Mouse (Mus musculus) neural tube, embryonic 14.5 days (tissue): Measurements from ENCODE around the gene Zfp282. TPM values are rescaled to one million over a fixed set of nuclear protein-coding genes. Genes with fewer than 3 reads are reported as not detected.

Experiments
- ATAC-seq: fragments of 200-750 bp; cut with Nextera tagmentation; 2 replicates; pipeline ENCODE4 v1.8.0; 2017; ENCODE audit warnings: low read depth, mild to moderate bottlenecking, moderate TSS enrichment, moderate library complexity
- H3K27ac ChIP-seq: fragments of 300-500 bp; sonication (generic); 2 replicates; pipeline ENCODE4 v1.5.1; 2014; ENCODE audit warnings: low read depth, mild to moderate bottlenecking, control low read depth, low read length, moderate library complexity, mixed read lengths
- H3K27me3 ChIP-seq: fragments of 300-500 bp; sonication (generic); 2 replicates; pipeline ENCODE4 v1.6.1; 2014; ENCODE audit warnings: low read length; ENCODE audit not compliant: control insufficient read depth, insufficient read depth
- H3K36me3 ChIP-seq: fragments of 300-500 bp; sonication (generic); 2 replicates; pipeline ENCODE4 v1.6.1; 2014; ENCODE audit warnings: low read length, mixed read lengths; ENCODE audit not compliant: control insufficient read depth, insufficient read depth
- H3K4me1 ChIP-seq: fragments of 300-500 bp; sonication (generic); 2 replicates; pipeline ENCODE4 v1.6.1; 2014; ENCODE audit warnings: low read length; ENCODE audit not compliant: control insufficient read depth, insufficient read depth
- H3K4me2 ChIP-seq: fragments of 300-500 bp; sonication (generic); 2 replicates; pipeline ENCODE4 v1.6.1; 2014; ENCODE audit warnings: mild to moderate bottlenecking, low read depth, low read length, control low read depth
- H3K4me3 ChIP-seq: fragments of 300-500 bp; sonication (generic); 2 replicates; pipeline ENCODE4 v1.5.1; 2014; ENCODE audit warnings: low read depth, low read length, control low read depth, mixed read lengths
- H3K9ac ChIP-seq: fragments of 300-500 bp; sonication (generic); replicated peaks from 2 replicates; pipeline ENCODE4 v1.6.1; 2014; ENCODE audit warnings: low read depth, mild to moderate bottlenecking, control low read depth, low read length, mixed read lengths
- H3K9me3 ChIP-seq: fragments of 300-500 bp; sonication (generic); 2 replicates; pipeline ENCODE4 v1.6.1; 2016; ENCODE audit warnings: low read length; ENCODE audit not compliant: control insufficient read depth
- WGBS: fragments of 180-500 bp; shearing (Covaris S2); extraction: QIAGEN DNeasy Blood & Tissue Kit; methylation state at CpG from one replicate; pipeline ENCODE4 v1.1.7; 2014; 5-methylcytosine and 5-hydroxymethylcytosine counted together
- polyA plus RNA-seq: library from polyadenylated mRNA; unstranded; fragments of >200 nt; fragmentation: Nextera tagmentation; extraction: Ambion mirVana; gene quantifications from 2 replicates; pipeline ENCODE4 v1.2.1, GENCODE M21; 2014

The Zfp282 gene
- 15.9 and 18.3 TPM in 2 replicates for polyA plus RNA-seq

GRCm38 (mm10) chr6:47877058-47877457, at the start of gene Zfp282:
Gene Zfp282, plus strand, starts transcription at chr6:47877204.
- Histone ChIP-seq H3K9me3 (no peaks in the 10 kb centered on the region), H3K4me1 (peaks cover 14% of the 10 kb centered on the region), H3K4me2 (peak within 1 kb of the TSS; percentile 97), H3K9ac (peak within 1 kb of the TSS; percentile 94), H3K36me3 (peaks cover 9% of the 10 kb centered on the region; the same call in 1 of the 2 replicates), H3K27ac (peak within 1 kb of the TSS; percentile 95), H3K4me3 (peak within 1 kb of the TSS; percentile 96), H3K27me3 (no peaks in the 10 kb centered on the region)
- WGBS: 9% methylated on average over 9 of the region's 9 CpGs
- ATAC-seq: no peak

DNA sequence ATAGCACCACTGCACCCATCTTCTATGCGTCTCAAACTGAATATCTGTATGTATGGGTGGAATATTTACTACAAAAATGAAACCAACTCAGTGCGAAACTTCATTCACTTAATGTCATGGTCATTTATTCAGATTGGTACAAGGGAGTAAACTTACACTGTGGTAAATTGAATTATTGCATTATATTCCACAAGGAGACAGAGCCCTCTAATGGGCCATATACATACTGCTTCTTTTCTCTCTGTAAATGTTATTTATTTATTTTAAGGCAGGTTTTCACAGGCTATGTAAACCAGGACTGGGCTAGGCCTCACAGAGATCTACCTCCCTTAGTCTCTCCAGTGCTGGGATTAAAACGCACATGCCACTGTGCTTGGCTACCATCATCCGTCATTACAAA, 49.5 kb upstream of the Zfp282 start:
- 91% methylated on average over 4 of the region's 4 CpGs for WGBS
- Histone ChIP-seq H3K27me3 (no peaks in the 10 kb centered on the region), H3K9me3 (no peaks in the 10 kb centered on the region), H3K4me2 (no peak overlapping the region), H3K9ac (no peak overlapping the region), H3K4me1 (peaks cover 6% of the 10 kb centered on the region; the same call in 1 of the 2 replicates), H3K36me3 (peaks cover 30% of the 10 kb centered on the region), H3K27ac (no peak overlapping the region), H3K4me3 (no peak overlapping the region)
- ATAC-seq: no peak

- peak overlapping the region; percentile 93; the same call in 1 of the 2 replicates for H3K9ac ChIP-seq
- no peak for ATAC-seq
These were observed 48.1 kb upstream of the Zfp282 start for GRCm38 (mm10) chr6:47828950-47829349.

DNA sequence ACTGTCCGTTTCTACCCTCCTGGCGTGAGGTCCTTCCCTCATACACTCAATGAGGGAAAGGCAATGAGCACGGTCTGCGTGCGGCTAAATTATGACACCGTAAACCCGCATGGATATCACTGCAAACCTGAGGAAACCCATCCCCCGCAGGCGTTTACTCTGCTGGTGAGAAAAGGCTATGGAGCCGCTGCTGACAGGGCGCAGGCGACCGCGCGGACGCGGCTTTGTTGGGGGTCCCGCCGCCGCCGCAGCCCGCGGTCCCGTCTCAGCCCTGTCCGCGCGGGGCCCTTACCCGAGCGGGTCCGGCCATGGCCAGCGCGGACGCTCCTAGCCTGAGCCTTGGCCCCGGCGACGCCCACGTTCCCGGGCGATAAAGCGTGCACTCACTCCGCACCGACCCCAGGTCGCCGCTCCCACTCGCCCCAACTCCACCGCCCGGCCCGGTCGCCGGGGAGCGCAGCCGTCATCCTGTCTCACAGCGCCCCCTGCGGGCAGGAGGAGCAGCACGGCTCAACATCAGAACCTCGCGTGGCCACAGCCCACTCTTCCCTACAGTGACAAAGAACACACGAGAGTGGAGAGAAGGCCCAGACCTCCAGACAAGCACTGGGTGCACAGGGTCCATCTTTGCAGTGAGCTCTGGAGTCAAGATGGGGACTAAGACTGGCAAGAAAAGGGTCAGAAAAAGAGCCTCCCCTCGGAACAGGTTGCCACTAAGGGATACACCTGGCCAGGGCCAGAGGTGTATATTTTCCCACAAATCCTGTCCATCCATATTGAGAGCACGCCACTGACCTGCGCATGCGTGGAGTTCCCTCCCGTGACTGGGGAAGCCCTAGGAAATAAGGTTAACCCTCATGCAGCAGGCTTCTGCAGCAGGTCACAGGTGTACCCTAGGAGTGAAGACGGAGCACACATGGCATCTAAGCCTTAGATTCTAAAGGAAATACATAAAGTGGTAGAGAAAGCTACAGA, 46.6 kb upstream of the Zfp282 start, which contains the start of gene Zfp786:
Zfp786 (minus strand) TSS at position 764 of the 975 bp plus-strand sequence.
- peak within 1 kb of the TSS; percentile 59 for H3K4me2 ChIP-seq
- H3K9me3 ChIP-seq: no peaks in the 10 kb centered on the region
- H3K4me1 ChIP-seq: peaks cover 6% of the 10 kb centered on the region; the same call in 1 of the 2 replicates
- H3K27me3 ChIP-seq: no peaks in the 10 kb centered on the region
- H3K36me3 ChIP-seq: peaks cover 8% of the 10 kb centered on the region; the same call in 1 of the 2 replicates
- H3K27ac ChIP-seq: peak within 1 kb of the TSS; percentile 96
- H3K9ac ChIP-seq: peak within 1 kb of the TSS; percentile 93
- WGBS: 1% methylated on average over 62 of the region's 64 CpGs
- ATAC-seq: peak; percentile 94
- H3K4me3 ChIP-seq: peak within 1 kb of the TSS; percentile 81

More at GRCm38 (mm10) chr6:47828950-47829349, 48.1 kb upstream of the Zfp282 start:
- H3K4me2 ChIP-seq: peak overlapping the region; percentile 59
- no peaks in the 10 kb centered on the region for H3K27me3 ChIP-seq
- peaks cover 6% of the 10 kb centered on the region; the same call in 1 of the 2 replicates for H3K4me1 ChIP-seq
- 14% methylated on average over 1 of the region's 1 CpGs for WGBS
- no peaks in the 10 kb centered on the region for H3K9me3 ChIP-seq
- peaks cover 19% of the 10 kb centered on the region for H3K36me3 ChIP-seq
- no peak overlapping the region for H3K27ac ChIP-seq
- H3K4me3 ChIP-seq: peak overlapping the region; percentile 81

DNA sequence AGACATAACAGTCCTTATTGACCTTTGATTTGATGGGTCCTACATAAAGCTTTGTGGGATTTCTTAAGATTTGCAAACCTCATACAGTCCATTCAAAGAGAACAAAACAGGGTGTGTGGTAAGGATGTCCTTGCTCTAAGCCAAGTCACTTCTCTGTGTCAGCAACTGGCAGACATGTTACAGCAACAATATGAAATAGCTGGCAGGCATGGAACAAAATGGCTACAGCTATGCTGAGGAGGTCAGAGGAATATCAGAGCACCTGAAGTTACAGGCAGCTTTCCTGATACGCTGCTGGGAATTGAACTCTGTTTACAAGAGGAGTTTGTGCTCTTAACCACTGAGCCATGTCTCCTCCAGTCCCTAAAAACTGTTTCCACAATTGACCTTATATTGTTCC, 44.8 kb upstream of the Zfp282 start:
- Histone ChIP-seq H3K9me3 (no peaks in the 10 kb centered on the region), H3K9ac (no peak overlapping the region), H3K4me3 (no peak overlapping the region), H3K4me1 (peaks cover 6% of the 10 kb centered on the region; the same call in 1 of the 2 replicates), H3K27ac (no peak overlapping the region), H3K27me3 (no peaks in the 10 kb centered on the region), H3K4me2 (no peak overlapping the region), H3K36me3 (no peaks in the 10 kb centered on the region)
- 82% methylated on average over 1 of the region's 1 CpGs for WGBS
- ATAC-seq: no peak

- no peaks in the 10 kb centered on the region for H3K4me1 ChIP-seq
- H3K36me3 ChIP-seq: 0 out of 2 replicates have a peak, but pooled peaks cover 5% of the 10 kb centered on the region
These were observed 41.5 kb upstream of the Zfp282 start, which contains the start of gene Zfp398 for GRCm38 (mm10) chr6:47835482-47835983. Gene Zfp398, plus strand, starts transcription at chr6:47835661.

DNA sequence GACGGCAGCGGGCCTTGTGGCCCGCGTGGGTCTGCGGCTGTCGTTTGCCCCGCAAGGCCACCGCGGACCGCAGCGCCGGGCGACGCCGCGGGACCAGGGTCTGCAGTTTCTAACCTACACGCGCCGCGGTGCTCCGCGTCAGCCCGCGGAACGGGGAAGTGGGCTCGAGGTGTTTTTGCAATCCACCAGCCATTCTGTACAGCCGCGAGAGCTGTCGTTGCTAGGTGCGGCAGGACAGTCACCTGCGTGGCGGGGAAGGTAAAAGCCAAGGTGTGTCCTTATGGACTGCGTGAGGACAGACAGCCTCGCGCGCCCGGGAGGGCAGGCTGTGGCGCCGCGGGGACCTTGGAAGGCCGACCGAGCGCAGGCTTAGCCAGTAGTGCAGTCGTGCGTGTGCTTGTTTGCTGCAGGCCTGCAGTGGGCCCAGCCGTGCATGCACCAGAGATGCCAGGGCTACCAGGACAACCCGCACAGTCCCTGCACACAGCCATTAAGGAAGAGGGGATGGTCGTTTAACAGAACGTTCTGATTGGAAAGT, 41.0 kb upstream of the Zfp282 start:
- peak overlapping the region; percentile 97 for H3K27ac ChIP-seq
- no peaks in the 10 kb centered on the region for H3K4me1 ChIP-seq
- peak overlapping the region; percentile 90 for H3K9ac ChIP-seq
- H3K4me2 ChIP-seq: peak overlapping the region; percentile 75
- peaks cover 7% of the 10 kb centered on the region; the same call in 1 of the 2 replicates for H3K36me3 ChIP-seq
- no peaks in the 10 kb centered on the region for H3K9me3 ChIP-seq
- 0% methylated on average over 48 of the region's 49 CpGs for WGBS
- peak overlapping the region; percentile 95 for H3K4me3 ChIP-seq
- peak; percentile 88 for ATAC-seq
- no peaks in the 10 kb centered on the region for H3K27me3 ChIP-seq

More at GRCm38 (mm10) chr6:47835482-47835983, 41.5 kb upstream of the Zfp282 start, which contains the start of gene Zfp398:
- peak; percentile 93 for ATAC-seq
- Histone ChIP-seq H3K4me2 (peak within 1 kb of the TSS; percentile 75), H3K9me3 (no peaks in the 10 kb centered on the region), H3K4me3 (peak within 1 kb of the TSS; percentile 95), H3K9ac (peak within 1 kb of the TSS; percentile 90), H3K27ac (peak within 1 kb of the TSS; percentile 97), H3K27me3 (no peaks in the 10 kb centered on the region)
- under 1% methylated on average over 51 of the region's 52 CpGs for WGBS

- WGBS: 90% methylated on average over 2 of the region's 2 CpGs
- Histone ChIP-seq H3K4me3 (no peak overlapping the region), H3K9me3 (no peaks in the 10 kb centered on the region), H3K27me3 (no peaks in the 10 kb centered on the region), H3K4me2 (no peak overlapping the region), H3K27ac (no peak overlapping the region), H3K4me1 (no peaks in the 10 kb centered on the region), H3K36me3 (peaks cover 9% of the 10 kb centered on the region; the same call in 1 of the 2 replicates), H3K9ac (no peak overlapping the region)
- no peak for ATAC-seq
These were observed 39.4 kb upstream of the Zfp282 start for GRCm38 (mm10) chr6:47837630-47838029.
